Mouse (Mus musculus): ENCODE measurements at regions not wholly inside any gene's neighbourhood (a gene's known extent, or its start where the extent isn't known, plus 50 kb on each side); places are given as distances from the start of the nearest gene placed in this dataset.

DNA sequence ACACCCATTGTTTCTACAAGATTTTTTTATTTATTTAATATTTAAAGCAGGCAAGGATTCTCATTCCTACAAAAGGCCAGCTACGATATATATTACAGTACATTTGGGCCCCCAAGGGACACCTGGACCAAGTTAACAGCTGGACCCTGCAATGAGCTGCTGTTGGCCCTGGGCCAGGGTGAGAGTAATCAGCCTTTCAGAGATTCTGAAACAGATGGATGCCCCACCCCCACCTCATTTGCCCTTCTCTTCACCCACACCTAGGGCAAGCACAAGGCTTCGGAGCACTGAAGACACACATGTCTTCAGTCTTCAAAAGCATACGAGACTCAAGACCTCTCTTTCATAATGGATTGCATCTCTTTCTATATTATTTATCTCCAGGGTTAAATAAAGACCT is 259.5 kb upstream of the Clint1 start:
- Histone ChIP-seq H3K4me2 (replicated peaks) (no peak overlapping the region), H3K27ac (replicated peaks) (no peak overlapping the region), H3K27me3 (no peaks in the 10 kb centered on the region), H3K4me1 (peaks cover 13% of the 10 kb centered on the region), H3K9me3 (no peaks in the 10 kb centered on the region), H3K36me3 (no peaks in the 10 kb centered on the region), H3K4me3 (no peak overlapping the region), H3K9ac (replicated peaks) (no peak overlapping the region)
- no peak for ATAC-seq (ENCODE audit: low FRiP score, low read depth)
- WGBS = 67% methylated on average over 3 of the region's 3 CpGs

DNA sequence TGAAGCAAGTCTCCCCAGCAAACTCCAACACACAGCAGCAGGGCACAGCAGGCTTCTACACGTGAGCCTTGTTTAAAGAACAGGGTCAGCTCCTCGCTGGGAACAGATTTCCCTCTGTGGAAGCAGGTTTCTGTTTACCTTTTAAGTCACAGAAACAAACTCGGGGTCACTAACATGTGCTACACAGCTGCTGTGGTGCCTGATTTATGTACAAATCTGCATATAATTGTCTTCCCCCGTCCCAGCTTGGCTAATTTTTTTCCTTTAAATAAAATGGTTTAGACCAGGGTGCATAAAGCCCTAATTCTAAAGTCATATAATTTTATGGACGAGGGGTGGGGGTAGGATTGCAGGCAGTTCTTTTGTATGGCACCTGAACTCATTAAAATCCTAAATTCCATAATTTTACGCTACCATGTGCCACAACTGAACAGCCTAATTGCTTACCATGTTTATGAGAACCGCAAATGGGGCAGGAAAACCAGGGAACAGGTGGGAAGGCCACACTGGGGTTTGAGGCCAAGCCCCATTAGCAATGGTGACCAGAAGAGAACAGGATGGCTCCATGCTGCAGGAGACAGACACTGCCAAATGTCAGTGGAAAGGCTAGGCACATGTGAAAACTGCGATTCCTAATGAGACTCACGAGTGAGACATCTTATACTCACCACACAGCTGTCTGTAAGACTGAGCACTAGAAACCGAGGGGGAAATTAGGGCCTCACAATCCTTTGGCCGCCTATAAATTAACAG is 258.8 kb upstream of the Clint1 start:
- WGBS = 60% methylated on average over 11 of the region's 11 CpGs
- Histone ChIP-seq H3K27ac (replicated peaks) (no peak overlapping the region), H3K36me3 (no peaks in the 10 kb centered on the region), H3K4me3 (no peak overlapping the region), H3K4me2 (replicated peaks) (no peak overlapping the region), H3K9ac (replicated peaks) (no peak overlapping the region), H3K4me1 (peaks cover 13% of the 10 kb centered on the region), H3K9me3 (no peaks in the 10 kb centered on the region), H3K27me3 (no peaks in the 10 kb centered on the region)
- ATAC-seq (ENCODE audit: low FRiP score, low read depth) = no peak

DNA sequence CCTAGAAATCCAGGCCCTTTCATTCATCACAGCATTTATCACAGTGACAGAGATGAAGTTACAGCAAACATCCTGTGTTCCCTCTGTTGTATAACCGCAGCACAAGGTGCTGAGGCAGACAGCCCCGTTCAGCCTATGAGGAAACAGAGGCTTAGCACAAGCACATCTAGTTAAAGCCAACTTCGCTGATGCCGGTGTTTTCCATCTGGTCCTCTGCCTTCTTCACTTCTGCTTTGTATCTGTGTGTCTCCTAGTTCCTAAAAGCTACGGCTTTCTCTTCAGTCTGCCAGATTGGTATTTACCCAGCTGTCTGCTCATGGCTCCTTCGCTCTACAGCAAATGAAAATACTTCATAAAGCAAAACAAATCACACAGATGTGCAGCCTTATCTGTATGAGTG is 256.5 kb upstream of the Clint1 start:
- no peak overlapping the region for H3K27ac ChIP-seq (replicated peaks)
- WGBS = 88% methylated on average over 6 of the region's 6 CpGs

DNA sequence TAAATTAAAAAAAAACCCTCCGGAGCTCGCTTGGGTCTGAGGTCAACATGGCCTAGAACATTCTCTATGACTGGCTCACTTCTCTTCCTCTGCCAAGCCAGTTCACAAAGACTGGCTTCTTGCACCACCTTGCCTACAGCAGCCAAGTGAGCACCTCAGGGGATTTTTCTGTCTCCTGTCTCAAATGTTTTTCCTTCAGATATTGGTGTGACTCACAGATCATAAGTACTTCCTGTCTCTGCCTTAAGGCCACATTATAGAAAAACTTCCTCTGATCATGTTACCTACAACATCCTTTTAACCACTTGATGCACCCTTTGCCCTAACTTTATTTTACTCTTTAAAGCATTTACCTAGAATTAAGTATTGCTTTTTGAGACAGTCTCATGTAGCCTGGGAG is 230.0 kb upstream of the Clint1 start:
- H3K4me3 ChIP-seq = no peak overlapping the region
- no peaks in the 10 kb centered on the region for H3K36me3 ChIP-seq
- H3K9ac ChIP-seq (replicated peaks) = no peak overlapping the region
- ATAC-seq (ENCODE audit: low FRiP score, low read depth) = no peak
- H3K27ac ChIP-seq (replicated peaks) = no peak overlapping the region
- H3K4me1 ChIP-seq = no peaks in the 10 kb centered on the region
- no peaks in the 10 kb centered on the region for H3K9me3 ChIP-seq
- WGBS = 90% methylated on average over 2 of the region's 2 CpGs
- H3K27me3 ChIP-seq = no peaks in the 10 kb centered on the region
- no peak overlapping the region for H3K4me2 ChIP-seq (replicated peaks)

More for the DNA sequence above, 256.5 kb upstream of the Clint1 start:
- Histone ChIP-seq H3K27me3 (no peaks in the 10 kb centered on the region), H3K9me3 (no peaks in the 10 kb centered on the region), H3K9ac (replicated peaks) (no peak overlapping the region), H3K4me3 (no peak overlapping the region), H3K4me1 (peaks cover 13% of the 10 kb centered on the region), H3K36me3 (no peaks in the 10 kb centered on the region), H3K4me2 (replicated peaks) (no peak overlapping the region)
- no peak for ATAC-seq (ENCODE audit: low FRiP score, low read depth)

DNA sequence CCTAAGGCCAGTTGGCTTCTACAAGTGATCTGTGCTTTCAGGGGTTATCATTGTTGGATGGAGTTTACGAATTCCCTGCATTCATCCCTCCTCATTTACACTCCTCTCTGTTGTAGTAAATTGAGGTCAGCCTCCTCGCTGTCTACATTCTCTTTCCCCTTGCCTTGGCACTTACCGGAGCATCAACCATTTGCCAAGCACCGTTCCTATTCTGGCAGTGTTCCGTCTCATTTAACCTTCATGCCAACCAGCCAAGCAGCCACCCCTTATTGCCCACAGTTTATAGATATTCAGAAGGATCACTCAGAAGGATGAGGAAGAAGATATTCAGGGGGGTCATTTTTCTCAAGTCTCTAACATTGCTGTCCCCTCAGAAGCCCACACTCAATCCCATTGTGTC is 229.2 kb upstream of the Clint1 start:
- no peaks in the 10 kb centered on the region for H3K9me3 ChIP-seq
- H3K4me2 ChIP-seq (replicated peaks) = no peak overlapping the region
- no peaks in the 10 kb centered on the region for H3K4me1 ChIP-seq
- H3K27me3 ChIP-seq = no peaks in the 10 kb centered on the region
- no peaks in the 10 kb centered on the region for H3K36me3 ChIP-seq
- no peak for ATAC-seq (ENCODE audit: low FRiP score, low read depth)
- H3K4me3 ChIP-seq = no peak overlapping the region
- 89% methylated on average over 5 of the region's 5 CpGs for WGBS
- H3K9ac ChIP-seq (replicated peaks) = no peak overlapping the region
- no peak overlapping the region for H3K27ac ChIP-seq (replicated peaks)

DNA sequence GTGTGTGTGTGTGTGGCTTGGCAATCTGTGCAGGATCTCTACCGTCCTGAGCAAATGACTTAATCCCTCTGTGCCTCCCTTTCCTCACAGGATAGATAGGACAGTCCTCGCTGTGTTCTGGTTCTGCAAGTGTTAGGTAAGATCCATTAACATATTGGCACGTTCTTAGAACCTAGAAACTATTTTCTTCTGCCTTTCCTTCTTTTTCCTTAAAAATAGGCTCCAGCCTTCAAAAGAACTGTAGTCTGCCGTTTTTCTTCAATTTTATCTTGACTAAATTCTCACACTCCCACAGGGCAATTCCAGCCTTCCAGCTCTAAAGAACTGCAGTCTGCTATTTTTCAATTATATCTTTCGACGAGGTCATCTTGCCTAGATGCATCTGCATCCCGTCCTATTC is 227.6 kb upstream of the Clint1 start:
- Histone ChIP-seq H3K4me2 (replicated peaks) (no peak overlapping the region), H3K9ac (replicated peaks) (no peak overlapping the region), H3K27me3 (no peaks in the 10 kb centered on the region), H3K4me1 (no peaks in the 10 kb centered on the region), H3K9me3 (no peaks in the 10 kb centered on the region), H3K27ac (replicated peaks) (no peak overlapping the region), H3K36me3 (no peaks in the 10 kb centered on the region), H3K4me3 (no peak overlapping the region)
- 73% methylated on average over 7 of the region's 7 CpGs for WGBS
- no peak for ATAC-seq (ENCODE audit: low FRiP score, low read depth)

DNA sequence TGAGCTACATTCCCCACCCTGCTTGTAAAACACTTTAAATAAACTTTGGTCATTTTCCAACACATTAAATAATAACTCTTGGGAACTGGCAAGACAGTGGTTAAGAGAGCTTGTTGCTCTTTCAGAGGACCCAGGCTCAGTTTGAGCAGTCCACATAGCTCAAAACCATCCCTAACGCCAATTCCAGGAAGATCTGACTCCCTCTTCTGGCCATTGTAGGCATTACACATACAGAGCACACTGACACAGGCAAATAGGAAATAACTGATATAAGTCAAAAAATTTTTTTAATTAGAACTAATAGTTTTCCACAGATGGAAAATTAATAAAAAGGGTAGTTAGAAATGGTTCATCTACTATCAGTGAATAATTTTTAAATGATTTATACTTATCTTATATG is 222.6 kb upstream of the Clint1 start:
- Histone ChIP-seq H3K27ac (replicated peaks) (no peak overlapping the region), H3K27me3 (no peaks in the 10 kb centered on the region), H3K4me2 (replicated peaks) (no peak overlapping the region), H3K4me3 (no peak overlapping the region), H3K36me3 (no peaks in the 10 kb centered on the region), H3K4me1 (no peaks in the 10 kb centered on the region), H3K9me3 (no peaks in the 10 kb centered on the region), H3K9ac (replicated peaks) (no peak overlapping the region)
- ATAC-seq (ENCODE audit: low FRiP score, low read depth) = no peak
- WGBS = 21% methylated on average over 1 of the region's 1 CpGs

DNA sequence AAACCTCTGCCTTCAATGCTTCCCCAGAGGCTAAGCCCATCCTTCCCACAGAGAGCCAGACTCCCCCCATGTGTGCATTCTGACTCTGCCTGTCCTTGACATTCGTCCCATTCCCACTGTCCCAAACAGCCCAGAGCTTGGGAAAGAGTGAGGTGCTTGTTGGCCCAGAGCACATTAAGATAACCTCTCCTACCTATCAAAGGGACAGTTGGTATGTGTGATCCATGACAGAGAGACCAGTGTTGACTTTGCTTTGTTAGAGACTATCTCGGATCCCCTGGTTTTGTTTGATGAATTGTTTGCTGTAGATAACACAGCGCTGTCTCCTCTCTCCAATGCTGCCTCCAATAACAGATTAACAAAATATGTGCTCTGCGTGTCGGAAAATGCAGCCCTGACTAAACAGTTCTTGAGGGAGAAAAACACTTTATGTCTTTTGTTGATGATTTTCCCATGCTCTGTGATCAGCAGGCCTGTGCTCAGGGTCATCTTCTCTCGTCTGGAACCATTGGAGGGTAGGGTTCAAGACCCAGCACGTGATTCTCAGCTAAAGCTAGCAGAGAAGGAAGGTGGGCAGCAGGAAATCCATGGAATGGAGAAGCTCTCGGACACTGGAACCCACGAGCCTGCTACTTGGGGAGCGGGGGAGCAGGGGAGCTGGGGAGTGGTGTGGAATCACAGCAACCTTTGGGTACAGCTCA is 217.2 kb upstream of the Clint1 start:
- no peak overlapping the region for H3K4me3 ChIP-seq
- no peak for ATAC-seq (ENCODE audit: low FRiP score, low read depth)
- 82% methylated on average over 10 of the region's 10 CpGs for WGBS
- no peak overlapping the region for H3K27ac ChIP-seq (replicated peaks)
- H3K27me3 ChIP-seq = no peaks in the 10 kb centered on the region
- no peak overlapping the region for H3K4me2 ChIP-seq (replicated peaks)
- H3K4me1 ChIP-seq = no peaks in the 10 kb centered on the region
- H3K9ac ChIP-seq (replicated peaks) = no peak overlapping the region
- H3K36me3 ChIP-seq = no peaks in the 10 kb centered on the region
- no peaks in the 10 kb centered on the region for H3K9me3 ChIP-seq

DNA sequence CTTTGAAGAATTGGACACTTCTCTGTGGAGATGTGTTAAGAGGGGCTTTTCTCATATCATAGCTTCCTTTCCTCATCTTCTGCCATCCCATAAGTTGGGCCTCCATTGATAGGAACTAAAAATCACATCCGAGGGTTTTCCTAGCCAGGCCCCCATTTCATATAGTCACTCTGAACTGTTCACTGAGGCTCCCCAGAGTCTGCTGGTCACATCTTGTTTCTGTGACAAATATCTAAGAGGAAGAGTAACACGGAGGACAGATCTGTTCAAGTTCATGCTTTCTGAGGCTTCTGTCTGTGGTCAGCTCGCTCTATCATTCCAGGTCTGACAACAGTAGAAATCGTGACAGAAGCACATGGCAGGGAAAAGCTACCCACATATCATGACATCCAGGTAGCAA is 216.0 kb upstream of the Clint1 start:
- H3K27ac ChIP-seq (replicated peaks) = no peak overlapping the region
- no peaks in the 10 kb centered on the region for H3K9me3 ChIP-seq
- H3K4me1 ChIP-seq = no peaks in the 10 kb centered on the region
- H3K4me2 ChIP-seq (replicated peaks) = no peak overlapping the region
- no peak overlapping the region for H3K9ac ChIP-seq (replicated peaks)
- 91% methylated on average over 4 of the region's 4 CpGs for WGBS
- no peak for ATAC-seq (ENCODE audit: low FRiP score, low read depth)
- H3K27me3 ChIP-seq = no peaks in the 10 kb centered on the region
- no peak overlapping the region for H3K4me3 ChIP-seq
- no peaks in the 10 kb centered on the region for H3K36me3 ChIP-seq

DNA sequence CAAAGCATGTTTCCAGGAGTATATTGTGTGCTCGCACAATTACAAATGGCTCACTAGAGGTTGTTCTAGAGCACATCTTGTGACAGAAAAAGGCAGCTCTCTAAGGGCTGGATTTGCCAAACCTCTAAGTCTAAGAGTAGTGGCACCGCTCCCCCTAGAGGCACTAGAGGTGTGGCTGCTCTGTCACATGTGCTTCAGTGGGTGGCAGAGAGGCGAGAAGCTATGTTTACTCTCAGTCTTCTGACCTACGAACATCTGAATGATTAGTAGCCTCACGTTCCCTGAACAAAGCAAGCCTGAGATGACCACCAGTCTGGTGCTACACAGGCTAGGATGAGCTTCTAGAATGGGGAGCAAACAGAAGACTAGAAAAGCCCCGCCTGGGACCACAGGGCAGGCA is 212.6 kb upstream of the Clint1 start:
- ATAC-seq (ENCODE audit: low FRiP score, low read depth) = no peak
- H3K9me3 ChIP-seq = no peaks in the 10 kb centered on the region
- H3K27me3 ChIP-seq = no peaks in the 10 kb centered on the region
- H3K9ac ChIP-seq (replicated peaks) = no peak overlapping the region
- H3K4me2 ChIP-seq (replicated peaks) = no peak overlapping the region
- no peak overlapping the region for H3K27ac ChIP-seq (replicated peaks)
- 85% methylated on average over 6 of the region's 6 CpGs for WGBS
- no peak overlapping the region for H3K4me3 ChIP-seq
- H3K4me1 ChIP-seq = no peaks in the 10 kb centered on the region
- H3K36me3 ChIP-seq = no peaks in the 10 kb centered on the region

DNA sequence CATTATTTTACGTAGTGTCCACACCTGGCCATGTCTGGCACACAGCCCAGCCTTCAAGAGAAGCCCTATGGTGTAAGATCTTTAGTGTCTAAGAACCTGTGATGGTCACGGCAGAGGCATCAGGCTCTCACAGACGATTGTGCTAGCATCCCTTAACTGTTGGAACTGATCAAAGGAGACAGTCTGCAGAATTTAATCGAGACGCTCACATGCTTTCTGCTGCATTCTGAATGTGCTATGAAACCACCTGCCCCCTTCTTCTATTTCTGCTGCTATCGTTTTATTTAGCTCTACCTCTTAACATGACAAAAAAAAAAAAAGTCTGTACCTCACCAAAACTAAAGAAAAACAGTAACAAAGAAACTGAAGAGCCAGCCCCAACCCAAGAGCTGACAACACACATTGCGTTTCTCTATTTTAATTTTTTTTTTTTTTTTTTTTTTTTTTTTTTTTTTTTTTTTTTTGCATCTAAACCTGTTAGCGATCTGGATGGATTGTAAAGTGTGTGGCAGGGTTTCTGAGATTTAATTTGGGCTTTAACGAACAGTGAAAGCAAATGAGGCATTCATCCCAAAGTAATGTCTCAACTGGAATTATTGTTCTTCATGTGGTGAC is 209.6 kb upstream of the Clint1 start:
- Histone ChIP-seq H3K9me3 (no peaks in the 10 kb centered on the region), H3K4me2 (replicated peaks) (no peak overlapping the region), H3K4me1 (no peaks in the 10 kb centered on the region), H3K36me3 (no peaks in the 10 kb centered on the region), H3K9ac (replicated peaks) (no peak overlapping the region), H3K4me3 (no peak overlapping the region), H3K27ac (replicated peaks) (no peak overlapping the region), H3K27me3 (no peaks in the 10 kb centered on the region)
- 83% methylated on average over 9 of the region's 9 CpGs for WGBS
- no peak for ATAC-seq (ENCODE audit: low FRiP score, low read depth)

DNA sequence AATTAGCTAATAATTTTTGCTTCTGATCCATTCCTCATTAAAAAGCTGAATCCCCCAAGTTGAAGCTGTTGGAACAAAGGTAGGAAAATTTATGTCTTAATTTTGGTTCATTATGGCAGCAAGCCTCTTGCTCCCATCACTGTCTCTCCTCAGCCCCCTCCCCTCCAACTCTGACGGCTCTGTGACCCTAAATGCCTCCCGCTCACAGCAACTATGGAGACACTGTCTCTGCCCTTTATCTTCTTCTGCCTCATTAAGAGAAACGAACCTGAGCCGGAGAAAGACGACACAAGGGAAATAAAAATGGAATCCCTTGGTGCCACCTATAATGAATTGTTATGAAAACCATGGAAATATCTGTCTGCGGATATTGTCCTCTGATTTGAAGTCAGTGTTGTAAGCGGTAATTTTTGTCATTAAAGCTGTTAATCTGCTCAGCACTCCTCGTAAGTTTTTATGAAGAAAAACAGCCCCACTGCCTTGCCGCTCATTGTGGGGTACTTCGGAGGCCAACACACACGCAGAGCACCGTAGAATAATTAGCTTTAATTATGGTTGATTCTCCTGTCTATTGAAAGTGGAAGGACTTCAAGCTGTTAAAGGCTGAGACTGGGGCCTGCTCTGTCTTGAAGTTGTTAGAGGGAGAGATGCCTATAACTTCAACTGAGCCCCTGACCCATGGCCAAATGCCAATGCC is 208.1 kb upstream of the Clint1 start:
- WGBS = 78% methylated on average over 12 of the region's 12 CpGs
- H3K4me3 ChIP-seq = no peak overlapping the region
- no peak overlapping the region for H3K9ac ChIP-seq (replicated peaks)
- no peak for ATAC-seq (ENCODE audit: low FRiP score, low read depth)
- no peaks in the 10 kb centered on the region for H3K4me1 ChIP-seq
- H3K36me3 ChIP-seq = no peaks in the 10 kb centered on the region
- H3K27ac ChIP-seq (replicated peaks) = no peak overlapping the region
- H3K9me3 ChIP-seq = no peaks in the 10 kb centered on the region
- no peaks in the 10 kb centered on the region for H3K27me3 ChIP-seq
- H3K4me2 ChIP-seq (replicated peaks) = no peak overlapping the region
